Mouse (Mus musculus): ENCODE results near the gene Retsat.

Gene Retsat

DNA sequence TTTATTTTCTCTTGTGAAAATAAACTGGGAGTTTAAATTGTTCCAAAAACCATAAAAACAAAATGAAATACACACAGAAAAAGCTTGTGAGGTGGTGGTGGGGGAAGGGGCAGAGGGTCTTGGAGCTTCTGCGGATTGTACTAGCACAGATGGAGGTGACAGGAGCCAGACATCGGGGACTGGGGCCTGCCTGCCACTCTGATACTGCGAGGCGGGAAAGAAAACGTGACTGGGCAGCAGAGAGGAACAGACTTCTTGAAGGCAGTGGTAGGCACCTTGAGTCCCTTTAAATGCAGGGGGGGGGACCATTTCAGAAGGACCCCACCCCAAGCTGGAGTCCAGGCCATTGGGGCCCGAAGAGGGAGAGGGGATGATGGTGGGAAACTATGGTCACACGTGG is 28.1 kb downstream of the Retsat start:
- DNase-seq: no peak

DNA sequence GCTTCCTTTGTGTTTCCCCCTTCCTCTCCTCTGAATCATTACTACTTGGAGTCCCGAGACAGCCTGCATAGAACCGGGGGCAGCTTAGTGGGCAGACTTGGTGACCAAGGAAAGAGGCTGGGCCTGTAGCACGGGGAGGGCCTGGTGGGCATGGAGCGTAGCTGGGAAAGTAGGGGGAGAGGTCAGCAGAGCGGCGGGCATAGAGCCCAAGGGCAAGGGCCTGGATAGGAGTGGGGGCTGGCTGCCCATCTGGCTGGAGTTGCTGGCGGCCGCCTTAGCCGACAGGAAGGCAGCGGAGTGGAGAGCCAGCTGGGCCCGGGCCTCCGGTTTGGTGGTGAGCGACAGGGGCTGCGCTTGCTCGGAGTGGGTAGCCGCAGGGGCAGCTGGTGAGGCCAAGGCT is 29.0 kb downstream of the Retsat start:
- DNase-seq: no peak

DNA sequence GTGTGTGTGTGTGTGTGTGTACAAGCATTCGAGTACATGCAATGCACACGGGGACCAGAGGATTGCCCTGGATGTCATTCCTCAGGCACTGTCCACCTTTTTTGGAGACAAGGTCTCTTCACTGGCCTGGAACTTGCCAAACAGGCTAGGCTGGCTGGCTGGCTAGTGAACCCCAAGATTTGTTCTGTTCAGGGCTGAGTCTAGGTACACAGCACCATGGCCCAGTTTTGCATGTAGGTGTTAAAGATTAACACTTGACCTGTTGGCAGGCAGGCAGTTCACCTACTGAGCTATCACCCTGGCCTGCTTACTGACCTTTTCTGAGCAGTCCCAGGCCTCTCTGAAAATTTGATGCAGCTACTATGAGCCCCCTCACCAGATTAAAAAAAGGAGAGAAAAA is 32.1 kb downstream of the Retsat start:
- peak; percentile 49 to 62 for DNase-seq

DNA sequence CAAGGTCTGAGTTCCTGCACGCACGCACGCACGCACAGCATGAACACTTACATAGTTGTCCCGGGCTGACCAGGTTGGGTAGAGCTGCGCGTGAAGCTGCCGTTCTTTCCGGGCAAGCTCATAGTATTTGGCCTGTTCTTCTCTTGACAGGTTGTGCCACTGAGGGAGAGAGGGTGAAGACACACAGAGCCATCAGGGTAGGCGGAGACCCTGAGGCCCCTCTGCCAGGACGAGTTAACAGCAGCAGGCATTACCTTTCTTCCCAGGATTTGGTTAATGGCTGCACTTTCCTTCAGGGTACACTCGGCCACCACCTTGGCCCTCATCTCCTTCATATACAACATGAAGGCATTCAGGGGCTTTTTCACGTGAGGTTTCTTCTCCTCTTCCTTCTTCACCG is 32.7 kb downstream of the Retsat start:
- DNase-seq: no peak

DNA sequence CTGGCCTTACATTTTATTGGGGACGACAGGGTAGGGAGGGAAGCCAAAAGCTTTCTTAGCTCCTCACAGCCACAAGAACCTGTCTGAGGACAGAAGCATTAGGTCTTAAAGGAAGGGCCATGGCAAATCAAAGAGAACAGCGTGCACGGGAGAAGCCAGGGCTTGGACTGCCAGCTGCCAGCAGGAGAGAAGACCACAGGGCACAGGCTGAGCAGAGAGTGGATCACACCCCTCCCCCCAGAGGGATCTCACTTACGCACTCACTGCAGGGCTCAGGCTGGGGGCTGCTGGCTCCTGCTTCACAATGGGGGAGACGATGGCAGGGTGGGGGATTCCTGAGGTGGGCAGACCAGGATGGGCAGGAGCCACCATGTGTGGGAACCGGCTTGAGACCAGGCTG is 33.4 kb downstream of the Retsat start:
- DNase-seq: no peak

DNA sequence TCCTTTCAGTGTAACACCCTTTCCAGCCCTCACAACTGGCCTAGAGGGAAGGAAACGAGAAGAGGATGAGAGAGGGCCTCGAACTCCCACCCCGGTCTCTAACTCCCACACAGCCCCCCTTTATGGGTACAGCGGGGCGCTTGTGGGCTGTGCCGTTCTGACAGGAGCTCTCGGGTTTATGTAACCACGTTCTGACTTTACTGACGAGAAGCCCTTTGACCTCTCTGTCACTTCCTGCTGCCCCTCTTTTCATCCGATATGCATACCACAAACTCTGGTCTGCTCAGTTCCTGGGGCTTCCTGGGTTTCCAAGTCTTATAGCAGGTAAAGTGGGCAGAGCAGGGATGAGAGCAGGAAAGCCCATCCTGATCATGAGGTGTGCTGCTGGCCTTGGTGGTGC is 36.0 kb downstream of the Retsat start:
- no peak for DNase-seq

DNA sequence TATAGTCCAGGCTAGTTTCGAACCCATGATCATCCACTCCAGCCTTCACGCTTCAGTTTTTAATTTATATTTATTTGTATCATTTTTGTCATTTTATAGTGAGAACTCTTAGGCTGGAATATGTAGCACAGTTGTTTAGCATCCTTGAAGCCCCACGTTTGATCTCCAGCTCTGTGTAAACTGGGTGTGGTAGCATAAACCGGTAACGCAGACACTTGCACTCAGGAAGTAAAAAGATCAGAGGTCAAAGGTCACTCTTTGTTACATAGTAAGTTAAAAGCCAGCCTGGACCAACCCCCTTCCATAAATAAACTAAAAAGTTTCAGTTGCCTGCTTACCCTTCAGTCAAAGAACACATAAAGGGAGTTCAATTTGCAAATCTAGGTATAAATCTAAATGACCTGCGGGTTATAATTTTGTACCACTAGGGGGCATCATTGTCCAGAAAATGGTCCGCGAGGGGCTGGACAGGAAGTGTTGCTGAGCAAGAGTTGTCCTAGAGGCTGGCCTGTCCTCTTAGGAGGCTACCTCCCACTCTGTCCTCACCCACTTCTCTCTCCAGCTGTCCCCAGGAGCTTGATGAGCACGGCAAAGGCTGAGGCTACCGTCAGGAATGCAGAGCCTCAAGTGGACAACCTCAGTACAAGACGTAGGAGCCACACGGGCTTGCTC is 37.6 kb downstream of the Retsat start:
- DNase-seq: peak; percentile 53 to 74

DNA sequence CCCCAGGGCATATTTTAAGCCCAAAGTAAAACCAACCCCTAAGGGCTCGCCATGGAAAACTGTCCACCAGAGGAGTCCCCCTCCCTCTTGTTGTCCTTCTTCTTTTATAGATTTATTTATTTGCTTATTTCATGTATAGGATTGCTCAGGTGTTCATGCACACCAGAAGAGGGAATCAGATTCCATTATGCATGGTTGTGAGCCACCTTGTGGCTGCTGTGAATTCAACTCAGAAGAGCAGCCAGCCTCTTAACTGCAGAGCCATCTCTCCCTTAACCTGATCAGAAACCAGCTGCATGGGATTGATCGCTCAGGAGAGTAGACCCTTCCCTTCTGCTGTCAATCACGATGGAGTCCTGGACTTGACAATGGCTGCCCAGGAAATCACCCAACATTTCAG is 38.7 kb downstream of the Retsat start:
- no peak for DNase-seq

DNA sequence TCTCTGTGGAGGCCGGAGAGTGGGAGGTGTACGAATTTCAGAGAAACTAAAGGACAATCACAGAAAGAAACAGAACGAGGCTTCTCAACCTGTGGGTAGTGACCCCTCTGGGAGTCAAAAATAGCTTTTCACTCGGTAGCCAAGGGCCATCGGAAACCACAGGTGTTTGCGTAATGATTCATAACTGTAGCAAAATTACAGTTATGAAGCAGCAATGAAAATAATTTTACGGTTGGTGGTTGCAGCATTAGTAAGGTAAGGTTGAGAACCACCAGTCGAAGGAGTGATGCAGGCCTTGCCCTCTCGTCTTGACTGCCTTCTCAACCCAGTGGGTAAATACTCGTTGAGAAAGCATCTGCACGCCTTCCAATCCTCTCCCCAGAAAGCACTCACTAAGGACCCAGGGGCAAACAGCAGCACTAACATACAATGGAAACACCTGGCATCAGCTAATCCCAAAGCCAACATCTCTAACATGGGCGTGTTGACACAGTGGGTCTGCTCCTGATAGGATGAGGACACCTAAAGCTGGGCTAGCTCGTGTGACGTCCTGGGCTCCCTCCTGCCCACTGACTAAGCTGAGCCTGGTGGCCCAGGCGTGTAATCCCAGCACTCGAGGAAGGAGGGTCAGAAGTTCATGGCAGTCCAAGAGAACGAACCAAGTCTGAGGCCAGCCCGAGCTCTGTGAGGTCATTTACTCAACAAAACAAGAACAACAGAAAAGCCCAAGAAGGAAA is 43.1 kb downstream of the Retsat start:
- DNase-seq: peak in 1 of 2 experiments; percentile 59

DNA sequence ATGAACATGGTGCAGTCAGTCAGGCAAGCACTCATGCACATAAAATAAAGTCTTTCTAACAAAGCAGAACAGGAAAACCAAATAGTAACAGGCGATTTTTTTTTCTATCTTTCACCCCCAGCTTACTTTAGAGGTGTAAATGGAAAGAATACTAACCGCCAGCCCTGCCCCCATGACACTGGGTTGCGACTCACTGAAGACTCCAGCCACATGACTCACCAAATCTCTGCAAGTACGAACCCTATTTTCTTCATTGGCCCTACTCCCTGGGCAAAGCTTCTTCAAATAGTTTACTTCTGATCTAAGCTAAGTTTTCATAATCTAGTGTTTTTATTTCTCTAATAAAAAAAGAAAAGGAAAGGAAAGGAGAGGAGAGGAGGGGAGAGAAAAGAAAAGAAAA is 46.3 kb downstream of the Retsat start:
- no peak for DNase-seq

DNA sequence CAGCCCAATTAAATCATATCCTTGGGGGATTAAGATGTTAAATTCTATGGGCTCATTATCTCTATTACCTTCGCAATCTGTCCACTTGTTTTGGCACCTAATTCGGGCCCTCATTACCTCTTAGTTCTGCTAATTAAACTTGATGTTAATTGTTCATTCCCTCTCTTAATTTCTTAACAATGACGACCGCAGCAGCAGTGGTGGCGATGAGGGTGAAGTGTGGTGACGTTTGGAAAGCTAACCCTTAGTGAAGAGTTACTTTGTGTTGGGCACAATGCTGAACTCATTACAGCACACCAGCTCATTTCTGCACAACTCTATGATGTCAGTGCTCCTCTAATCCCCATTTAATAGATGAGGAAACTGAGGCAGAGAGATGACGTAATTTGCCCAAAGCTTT is 47.1 kb downstream of the Retsat start:
- DNase-seq: no peak

DNA sequence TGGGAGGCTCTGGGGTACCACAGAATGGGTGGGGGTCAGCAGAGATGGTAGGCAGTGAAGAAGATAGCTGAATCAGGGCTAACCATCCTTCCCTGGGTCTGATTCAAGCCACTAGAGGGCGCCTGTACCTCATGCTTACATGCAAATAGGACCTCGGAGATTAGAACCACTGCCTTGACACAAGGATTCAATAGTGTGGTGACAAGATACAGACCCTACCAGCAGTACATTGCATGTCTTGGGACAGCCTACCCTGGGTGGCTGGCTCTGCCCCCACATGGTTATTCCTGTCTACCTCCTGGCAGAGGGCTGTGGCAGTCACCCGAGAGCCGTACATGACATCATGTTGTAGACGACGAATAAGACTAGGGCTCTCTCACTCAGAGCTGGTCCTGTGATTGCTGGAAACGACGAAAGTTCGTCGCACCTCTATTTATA is 49.1 kb downstream of the Retsat start:
- DNase-seq: peak; percentile 52 to 62

DNA sequence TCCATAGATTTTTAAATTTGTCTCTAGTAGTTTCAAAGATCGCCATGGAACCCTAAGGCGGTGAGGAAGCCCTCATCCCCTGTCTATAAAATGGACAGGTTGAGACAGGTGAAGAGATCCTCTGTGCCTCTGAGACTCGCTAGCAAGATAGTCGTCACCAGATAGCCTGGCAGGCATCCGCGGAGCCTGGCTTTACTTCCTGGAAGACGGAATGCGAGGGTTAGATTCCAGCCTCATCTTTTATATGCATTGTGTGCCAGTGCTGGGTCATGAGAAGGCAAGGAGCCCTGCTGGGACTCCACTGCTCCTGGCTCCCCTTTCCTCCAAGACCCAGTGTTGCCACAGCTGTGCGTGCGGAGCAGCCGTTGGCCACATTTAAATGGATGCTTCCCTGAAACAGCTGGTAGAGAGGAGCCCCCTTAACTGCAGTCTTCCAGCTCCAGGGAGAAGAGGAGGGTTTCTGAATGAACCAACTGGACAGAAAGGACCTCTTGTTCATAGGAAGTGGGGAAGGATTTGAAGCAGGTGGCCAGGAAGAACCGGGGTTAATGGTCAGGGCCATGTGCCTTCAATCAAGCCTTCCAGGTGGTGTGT is 49.8 kb downstream of the Retsat start:
- no peak for DNase-seq

DNA sequence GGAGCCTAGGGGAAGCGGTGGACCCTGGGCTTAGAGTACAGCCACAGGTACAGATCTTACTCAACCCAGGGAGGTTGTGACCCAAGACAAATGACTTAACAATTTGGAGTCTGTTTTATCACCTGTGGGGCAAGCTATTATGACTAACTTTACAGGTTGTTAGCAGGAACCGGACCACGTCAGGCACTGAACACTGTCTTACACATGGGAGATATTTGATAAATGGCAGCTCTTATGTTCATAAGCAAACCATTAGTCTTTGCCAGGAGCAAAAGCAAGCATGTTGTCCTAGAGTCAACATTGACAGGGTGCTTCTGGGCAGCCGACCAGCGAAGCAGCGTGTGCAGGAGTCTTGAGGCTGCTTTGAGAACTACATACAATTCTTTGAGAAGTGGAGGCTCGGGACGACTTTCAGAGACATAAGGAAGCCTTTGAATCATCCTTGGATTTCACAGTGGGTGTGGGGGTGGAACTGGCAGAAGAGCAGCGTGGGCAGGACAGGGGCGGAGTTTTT is 52.1 kb downstream of the Retsat start:
- DNase-seq: peak; percentile 66 to 83

DNA sequence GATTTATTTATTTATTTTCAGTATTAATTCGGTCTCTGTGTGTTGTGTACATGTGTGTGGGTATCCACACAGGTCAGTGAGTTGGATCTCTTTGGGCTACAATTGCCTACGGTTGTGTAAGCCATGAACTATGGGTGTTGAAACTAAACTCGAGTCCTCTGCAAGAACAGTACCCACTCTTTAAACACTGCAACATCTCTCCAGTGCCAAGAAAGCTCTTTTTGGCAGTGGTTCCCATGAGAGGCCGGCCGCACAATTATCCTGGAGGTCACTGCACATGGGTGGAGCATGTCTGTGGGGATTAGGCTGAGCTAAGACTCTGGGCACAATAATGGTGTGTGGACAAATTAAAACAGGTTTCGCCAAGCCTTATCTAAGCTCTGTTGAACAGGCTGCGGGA is 55.1 kb downstream of the Retsat start:
- DNase-seq: peak; percentile 87 to 93

DNA sequence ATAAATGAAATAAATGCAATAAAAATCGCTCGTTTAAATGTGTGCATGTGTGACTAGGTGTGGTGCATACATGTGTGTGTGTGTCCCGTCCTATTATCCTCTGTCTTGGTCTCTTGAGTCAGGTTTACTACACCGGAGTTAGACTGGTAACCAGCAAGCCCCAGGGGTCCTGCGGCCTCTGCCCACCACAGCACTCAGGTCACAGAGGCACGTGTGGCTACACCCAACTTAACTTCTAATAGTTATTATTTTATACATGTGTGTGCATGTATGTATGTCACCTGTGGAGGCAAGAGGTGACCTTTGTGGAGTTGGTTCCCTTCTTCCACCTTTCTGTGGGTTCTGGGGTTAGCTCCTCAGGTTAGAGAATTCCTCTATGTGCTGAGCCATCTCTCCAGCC is 56.1 kb downstream of the Retsat start:
- no peak for DNase-seq

DNA sequence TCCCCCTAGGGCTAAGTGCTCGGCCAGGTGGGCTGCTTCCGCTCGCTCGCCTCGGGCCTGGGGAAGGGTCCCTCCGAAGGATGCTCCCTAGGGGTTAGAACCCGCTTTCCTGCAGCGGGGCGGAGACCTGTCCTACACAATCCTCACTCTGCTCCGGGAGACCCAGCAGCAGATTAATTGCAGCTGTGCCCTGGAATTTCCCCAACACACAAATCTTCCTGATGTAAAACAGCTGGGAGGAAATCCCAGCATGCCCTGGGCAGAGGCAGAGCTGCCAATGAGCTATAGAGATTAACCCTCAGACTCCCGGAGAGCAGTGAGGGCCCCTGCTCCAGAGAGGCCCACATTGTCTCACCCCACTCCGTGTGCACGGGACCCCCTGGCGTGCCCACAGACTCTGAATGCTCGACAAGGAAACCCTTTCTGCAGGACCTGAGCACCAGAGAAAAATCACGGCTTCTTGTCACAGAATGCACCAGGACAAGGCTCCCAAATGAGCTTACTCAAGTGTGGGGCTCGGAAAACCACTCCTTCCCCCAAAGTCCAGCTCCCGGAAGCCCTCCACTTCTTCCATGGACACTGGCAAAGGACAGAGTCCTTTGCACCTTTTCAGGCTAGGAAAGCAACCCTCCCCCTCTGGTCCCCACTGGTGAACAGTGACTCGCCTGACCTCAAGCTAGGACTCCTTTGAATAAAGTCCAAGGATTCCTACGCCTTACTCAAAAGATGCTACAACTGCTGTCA is 57.2 kb downstream of the Retsat start:
- DNase-seq: peak; percentile 47 to 51

DNA sequence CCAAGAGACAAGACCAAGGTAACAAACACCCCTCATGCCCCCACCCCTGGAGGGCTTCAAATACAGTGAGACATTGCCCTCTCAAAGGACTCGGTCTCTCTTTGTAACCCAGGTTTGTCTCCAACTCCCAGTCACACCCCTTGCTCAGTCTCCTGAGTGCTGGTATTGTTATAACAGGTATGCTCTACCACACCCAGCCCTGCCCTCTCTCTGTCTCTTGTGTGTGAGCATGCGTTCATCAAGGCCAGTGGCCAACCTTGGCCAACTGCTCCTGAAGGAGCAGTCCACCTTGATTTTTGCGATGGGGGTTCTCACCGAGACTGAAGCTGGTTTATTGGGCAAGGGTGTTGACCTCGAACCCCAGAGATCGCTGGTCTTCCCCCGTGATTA is 57.8 kb downstream of the Retsat start:
- DNase-seq: peak in 1 of 2 experiments; percentile 17

DNA sequence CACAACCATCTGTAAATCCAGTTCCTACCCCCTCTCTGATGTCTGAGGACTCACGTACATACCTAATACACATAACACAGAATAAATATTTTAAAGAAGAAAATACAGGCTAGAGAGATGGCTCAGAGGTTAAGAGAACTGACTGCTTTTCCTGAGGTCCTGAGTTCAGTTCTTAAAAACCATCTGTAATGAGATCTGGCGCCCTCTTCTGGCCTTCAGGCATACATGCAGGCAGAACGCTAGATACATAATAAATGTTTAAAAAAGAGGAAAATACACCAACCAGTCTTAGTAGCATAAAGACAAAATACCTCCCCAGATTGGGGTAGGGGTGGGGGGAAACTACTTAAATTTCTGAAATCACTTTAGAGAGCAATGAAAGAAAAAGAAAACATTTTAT is 59.7 kb downstream of the Retsat start:
- DNase-seq: no peak

All from lung, adult 18-20 months (tissue).